Mouse (Mus musculus) heart, embryonic 14.5 days (tissue): ENCODE results near the gene Foxred1. TPM values are rescaled to one million over a fixed set of nuclear protein-coding genes. Genes with fewer than 3 reads are reported as not detected.

ENCODE experiments used
- ATAC-seq: fragments of 200-750 bp; cut with Nextera tagmentation; 2 replicates; pipeline ENCODE4 v1.8.0; 2017; ENCODE audit warnings: low read depth, moderate TSS enrichment; ENCODE audit not compliant: insufficient number of reproducible peaks, insufficient read depth, low FRiP score
- H3K27ac ChIP-seq, 2 experiments: fragments of 200-500 bp in 1 of 2; fragments of 300-500 bp in 1 of 2; sonication (generic) in 1 of 2; replicated peaks in 1 of 2; 2 replicates each; pipeline ENCODE4 v1.5.1; 2012 to 2014; ENCODE audit warnings: low read depth in 2 of 2, low read length in 2 of 2, control low read depth in 1 of 2, mild to moderate bottlenecking in 1 of 2, mixed read lengths in 1 of 2; ENCODE audit not compliant: control insufficient read depth in 1 of 2, insufficient read depth in 1 of 2
- H3K27me3 ChIP-seq: fragments of 300-500 bp; sonication (generic); 2 replicates; pipeline ENCODE4 v1.6.1; 2014; ENCODE audit warnings: mild to moderate bottlenecking, low read length, control low read depth; ENCODE audit not compliant: control insufficient read depth, insufficient read depth
- H3K36me3 ChIP-seq: fragments of 300-500 bp; sonication (generic); 2 replicates; pipeline ENCODE4 v1.6.1; 2014; ENCODE audit warnings: mild to moderate bottlenecking, control low read depth, low read length, mixed read lengths; ENCODE audit not compliant: control insufficient read depth, insufficient read depth
- H3K4me1 ChIP-seq, 2 experiments: fragments of 200-500 bp in 1 of 2; fragments of 300-500 bp in 1 of 2; sonication (generic) in 1 of 2; 2 replicates each; pipeline ENCODE4 v1.6.1; 2012 to 2014; ENCODE audit warnings: low read length in 2 of 2, control low read depth in 1 of 2, mixed read lengths in 1 of 2; ENCODE audit not compliant: control insufficient read depth in 2 of 2, insufficient read depth in 2 of 2
- H3K4me2 ChIP-seq: fragments of 300-500 bp; sonication (generic); 2 replicates; pipeline ENCODE4 v1.6.1; 2014; ENCODE audit warnings: mild to moderate bottlenecking, low read length
- H3K4me3 ChIP-seq, 2 experiments: fragments of 200-500 bp in 1 of 2; fragments of 300-500 bp in 1 of 2; sonication (generic) in 1 of 2; 2 replicates each; pipeline ENCODE4 v1.5.1; 2012 to 2014; ENCODE audit warnings: low read length in 2 of 2, mild to moderate bottlenecking in 2 of 2, control low read depth in 1 of 2, low read depth in 1 of 2, moderate library complexity in 1 of 2; ENCODE audit not compliant: control insufficient read depth in 1 of 2, insufficient read depth in 1 of 2
- H3K9ac ChIP-seq: fragments of 300-500 bp; sonication (generic); 2 replicates; pipeline ENCODE4 v1.6.1; 2014; ENCODE audit warnings: mild to moderate bottlenecking, low read length
- H3K9me3 ChIP-seq: fragments of 300-500 bp; sonication (generic); 2 replicates; pipeline ENCODE4 v1.6.1; 2016; ENCODE audit warnings: low read length, control low read depth; ENCODE audit not compliant: control insufficient read depth
- WGBS: fragments of 180-500 bp; shearing (Covaris S2); extraction: QIAGEN DNeasy Blood & Tissue Kit; methylation state at CpG from one replicate; pipeline ENCODE4 v1.1.7; 2014; 5-methylcytosine and 5-hydroxymethylcytosine counted together
- polyA plus RNA-seq: library from polyadenylated mRNA; unstranded; fragments of >200 nt; fragmentation: Nextera tagmentation; extraction: Ambion mirVana; gene quantifications from 2 replicates; pipeline ENCODE4 v1.2.1, GENCODE M21; 2014

Gene Foxred1
- polyA plus RNA-seq, 1 experiment from 2014 or later = 60.2 TPM

DNA sequence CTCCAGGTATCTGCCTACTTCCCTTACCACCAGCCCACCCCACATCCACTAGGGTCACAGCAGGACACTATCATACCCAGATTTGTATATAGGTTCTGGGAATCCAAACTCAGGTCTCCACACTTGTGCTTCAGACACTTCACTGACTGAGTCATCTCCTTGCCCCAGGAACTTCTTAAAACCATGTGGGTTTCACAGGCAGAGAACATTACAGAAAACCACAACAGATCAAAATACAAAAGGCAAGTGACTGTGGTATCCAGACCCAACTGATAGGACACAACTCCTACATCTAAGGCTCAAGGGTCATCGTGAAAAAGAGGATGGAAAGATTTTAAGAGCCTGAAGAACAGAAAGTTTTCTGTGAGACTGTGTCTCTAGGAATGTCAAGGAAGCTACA lies 37.5 kb downstream of the Foxred1 start:
- no peaks in the 10 kb centered on the region for H3K9me3 ChIP-seq
- H3K27ac ChIP-seq = no peak overlapping the region
- WGBS = 88% methylated on average over 1 of the region's 1 CpGs
- no peak for ATAC-seq
- peaks cover 20% of the 10 kb centered on the region for H3K36me3 ChIP-seq
- no peak overlapping the region for H3K4me3 ChIP-seq
- H3K4me1 ChIP-seq = peaks cover 0 to 7% of the 10 kb centered on the region in 2 experiments; a peak in 3 of 4 replicates
- no peaks in the 10 kb centered on the region for H3K27me3 ChIP-seq
- no peak overlapping the region for H3K4me2 ChIP-seq
- no peak overlapping the region for H3K9ac ChIP-seq

DNA sequence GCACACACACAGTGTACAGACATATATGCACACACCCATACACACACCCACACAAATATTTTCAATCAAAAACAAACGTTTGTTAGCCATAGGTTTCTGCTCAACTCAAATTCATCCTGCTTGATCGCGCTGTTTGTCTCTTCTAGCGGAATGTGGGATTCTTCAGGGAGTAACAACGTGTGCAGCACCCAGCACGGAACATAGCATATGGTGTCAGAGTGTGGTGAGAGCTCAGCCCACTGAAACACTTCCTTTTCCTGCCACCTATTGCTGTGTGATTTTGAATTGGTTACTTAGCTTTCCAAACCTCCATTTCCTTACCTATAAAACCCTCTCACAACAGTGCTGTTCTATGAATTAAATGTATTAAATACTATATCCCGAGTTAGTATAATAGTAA lies 40.8 kb downstream of the Foxred1 start:
- H3K36me3 ChIP-seq = peaks cover 20% of the 10 kb centered on the region
- H3K9ac ChIP-seq = no peak overlapping the region
- no peak overlapping the region for H3K27ac ChIP-seq
- no peak overlapping the region for H3K4me2 ChIP-seq
- H3K4me3 ChIP-seq = no peak overlapping the region
- 89% methylated on average over 7 of the region's 7 CpGs for WGBS
- peaks cover 0 to 6% of the 10 kb centered on the region in 2 experiments; a peak in 2 of 4 replicates for H3K4me1 ChIP-seq
- H3K9me3 ChIP-seq = no peaks in the 10 kb centered on the region
- ATAC-seq = no peak
- H3K27me3 ChIP-seq = no peaks in the 10 kb centered on the region

DNA sequence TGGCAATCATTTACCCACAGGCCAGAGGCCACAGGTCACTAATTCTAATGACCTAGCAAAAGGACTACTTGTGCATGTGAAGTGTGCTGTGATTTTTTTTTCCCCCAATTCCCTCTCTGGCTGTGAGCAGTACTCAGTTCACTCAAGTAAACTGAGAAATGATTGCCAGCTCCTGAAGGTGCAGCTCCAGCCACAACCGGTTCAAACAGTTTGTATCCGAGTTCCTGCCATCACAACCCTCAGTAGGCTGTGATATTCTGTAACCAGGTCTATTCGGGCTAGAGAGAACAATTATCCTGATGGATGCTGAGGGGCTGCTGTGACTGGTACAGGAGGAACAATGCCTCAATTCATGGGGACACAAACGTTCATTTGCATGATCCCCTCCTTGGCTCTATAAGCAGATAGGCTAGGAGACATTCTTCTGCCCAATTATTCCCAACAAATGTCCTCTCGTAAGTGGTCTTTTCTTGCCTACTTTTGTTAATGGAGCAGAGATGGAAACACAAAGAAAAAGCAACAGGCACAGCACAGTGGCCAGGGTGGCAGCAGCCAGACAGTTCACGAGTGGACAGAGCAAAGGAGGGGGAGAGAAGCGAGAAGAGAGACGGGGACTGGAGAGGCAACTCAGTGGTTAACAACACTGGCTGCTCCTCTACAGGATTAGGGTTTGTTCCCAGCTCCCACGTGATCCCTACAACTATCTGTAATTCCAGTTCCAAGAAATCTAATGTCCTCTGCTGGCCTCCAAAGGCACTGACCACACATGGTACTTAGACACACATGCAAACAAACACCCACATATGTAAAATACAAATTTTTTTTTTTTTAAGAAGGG lies 43.8 kb downstream of the Foxred1 start:
- Histone ChIP-seq H3K9ac (no peak overlapping the region), H3K9me3 (no peaks in the 10 kb centered on the region), H3K4me2 (no peak overlapping the region), H3K27ac (no peak overlapping the region), H3K4me3 (no peak overlapping the region), H3K4me1 (no peaks in the 10 kb centered on the region), H3K36me3 (peaks cover 32% of the 10 kb centered on the region), H3K27me3 (no peaks in the 10 kb centered on the region)
- ATAC-seq = no peak
- WGBS = 67% methylated on average over 9 of the region's 9 CpGs

DNA sequence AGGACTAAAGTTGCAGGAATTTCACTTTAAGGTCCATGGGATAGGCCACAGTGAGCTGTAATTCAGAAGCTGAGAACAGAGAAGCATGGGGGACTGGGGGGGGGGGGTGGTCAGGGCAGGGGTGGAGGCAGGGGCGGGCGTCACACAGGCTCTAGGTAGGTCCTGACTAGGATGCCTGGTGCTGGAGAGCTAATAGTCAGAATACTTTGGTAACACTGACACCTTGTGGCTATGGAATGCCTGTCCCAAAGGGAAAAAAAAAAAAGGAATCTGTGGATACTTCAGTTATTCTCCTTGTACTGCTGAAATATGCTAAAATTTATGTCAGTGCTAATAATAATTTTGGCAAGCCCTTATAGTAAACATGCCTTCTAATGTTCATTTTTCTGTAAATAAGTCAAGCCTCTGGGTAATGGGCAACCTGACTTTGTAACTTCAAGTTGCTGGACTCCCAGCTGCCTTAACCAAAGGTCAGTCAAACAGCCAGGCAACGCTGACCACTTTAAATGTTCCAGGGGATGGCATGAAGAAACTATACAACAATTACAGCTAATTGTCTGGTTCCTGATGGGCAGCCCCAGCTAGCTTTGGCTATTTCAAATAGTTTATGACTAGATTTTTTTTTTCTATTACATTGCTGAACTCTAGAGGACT lies 44.6 kb downstream of the Foxred1 start:
- no peak overlapping the region for H3K4me3 ChIP-seq
- H3K9me3 ChIP-seq = no peaks in the 10 kb centered on the region
- no peaks in the 10 kb centered on the region for H3K4me1 ChIP-seq
- H3K27ac ChIP-seq = no peak overlapping the region
- no peak overlapping the region for H3K4me2 ChIP-seq
- no peaks in the 10 kb centered on the region for H3K27me3 ChIP-seq
- H3K36me3 ChIP-seq = peaks cover 32% of the 10 kb centered on the region
- ATAC-seq = no peak
- WGBS = 24% methylated on average over 3 of the region's 3 CpGs
- no peak overlapping the region for H3K9ac ChIP-seq

DNA sequence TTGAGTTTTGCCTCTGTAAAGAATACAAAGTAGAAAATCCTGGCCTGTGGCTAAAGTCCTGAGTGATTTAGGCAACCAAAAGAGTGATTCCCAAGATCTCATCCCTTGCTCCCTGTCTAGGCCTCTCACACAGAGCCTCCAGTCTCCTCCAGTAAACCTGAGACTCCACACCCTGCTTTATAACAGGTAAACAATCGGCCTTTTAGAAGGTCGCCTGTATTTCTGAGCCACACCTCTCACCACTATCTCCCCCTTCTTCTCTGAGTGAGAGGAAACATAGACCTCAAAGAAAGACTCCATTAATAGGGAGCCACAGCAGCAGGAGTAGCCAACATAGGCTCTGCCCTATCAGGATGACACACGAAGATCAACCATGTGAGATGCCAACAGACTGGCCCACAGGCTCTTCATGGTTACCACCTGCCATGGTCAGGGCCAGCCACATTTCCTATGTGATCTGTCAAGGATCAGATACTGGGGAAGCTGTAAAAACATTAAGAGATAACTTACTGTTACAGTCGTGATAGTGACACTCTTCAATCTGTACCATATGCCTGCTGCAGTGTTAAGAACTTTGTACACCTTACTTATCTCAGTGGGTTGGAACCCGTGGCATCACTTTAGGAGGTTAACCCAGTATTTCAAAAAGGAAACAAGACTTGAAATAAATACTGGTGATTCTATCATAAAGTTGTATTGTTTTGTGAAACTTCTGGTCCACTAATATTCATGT lies 46.5 kb downstream of the Foxred1 start:
- H3K9me3 ChIP-seq = no peaks in the 10 kb centered on the region
- H3K4me2 ChIP-seq = no peak overlapping the region

DNA sequence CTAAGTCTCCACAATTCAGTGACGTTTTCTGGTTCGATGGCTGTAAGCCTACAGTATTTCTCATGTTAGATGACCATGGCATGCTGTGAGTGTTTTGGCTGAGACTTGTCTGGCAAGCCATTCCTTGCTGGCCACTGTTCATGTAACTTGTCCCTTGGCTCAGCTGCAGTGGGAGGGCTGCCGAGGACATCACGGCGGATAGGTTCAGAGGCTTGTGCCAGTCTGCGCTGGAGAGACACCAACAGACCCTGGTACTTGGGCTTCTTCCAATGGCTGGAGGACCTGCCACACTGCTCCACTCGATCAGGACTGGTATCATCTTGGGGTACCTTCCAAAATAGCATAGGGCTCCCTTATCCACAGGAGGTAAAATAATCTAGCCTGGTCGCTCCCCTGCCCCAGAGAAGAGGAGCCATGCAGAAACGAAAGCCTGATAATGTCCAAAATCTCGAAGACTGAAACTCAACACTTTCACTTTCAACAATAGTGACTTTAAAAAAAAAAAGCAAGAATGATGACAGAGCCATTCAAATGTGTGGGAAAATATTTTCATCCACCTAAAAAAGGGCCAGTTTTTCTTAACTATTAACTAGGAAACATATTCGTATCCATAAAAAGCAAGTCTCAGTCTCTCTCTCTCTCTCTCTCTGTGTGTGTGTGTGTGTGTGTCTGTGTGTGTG lies 47.7 kb downstream of the Foxred1 start:
- Histone ChIP-seq H3K4me3 (no peak overlapping the region), H3K4me2 (no peak overlapping the region), H3K36me3 (peaks cover 12% of the 10 kb centered on the region), H3K4me1 (no peaks in the 10 kb centered on the region), H3K27ac (no peak overlapping the region), H3K9ac (no peak overlapping the region), H3K9me3 (no peaks in the 10 kb centered on the region), H3K27me3 (no peaks in the 10 kb centered on the region)
- 77% methylated on average over 11 of the region's 11 CpGs for WGBS
- ATAC-seq = no peak

More for the DNA sequence above, 46.5 kb downstream of the Foxred1 start:
- H3K27ac ChIP-seq = no peak overlapping the region
- H3K4me3 ChIP-seq = no peak overlapping the region
- peaks cover 16% of the 10 kb centered on the region for H3K36me3 ChIP-seq
- H3K9ac ChIP-seq = no peak overlapping the region
- no peak for ATAC-seq
- H3K27me3 ChIP-seq = no peaks in the 10 kb centered on the region
- H3K4me1 ChIP-seq = no peaks in the 10 kb centered on the region
- WGBS = 70% methylated on average over 5 of the region's 5 CpGs

DNA sequence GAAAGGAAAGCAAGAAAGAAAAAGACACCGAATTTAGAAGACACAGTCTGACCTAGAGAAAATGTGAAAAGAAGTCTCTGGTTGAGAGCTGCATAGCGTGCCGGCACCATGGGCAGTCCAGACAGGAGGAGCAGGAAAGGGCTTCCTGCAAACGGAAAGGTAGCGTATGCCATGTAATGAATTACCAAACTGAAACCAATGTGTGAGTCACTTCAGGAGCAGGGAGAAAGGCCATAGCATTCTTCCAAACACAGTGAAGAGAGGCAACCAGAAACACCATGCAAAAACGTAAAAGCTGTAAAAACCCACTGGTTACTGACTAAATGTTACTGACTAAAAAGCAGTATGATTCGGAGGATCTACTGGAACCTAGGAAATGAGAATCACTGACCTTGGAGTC lies 49.1 kb downstream of the Foxred1 start:
- Histone ChIP-seq H3K9ac (no peak overlapping the region), H3K4me2 (no peak overlapping the region), H3K27me3 (no peaks in the 10 kb centered on the region), H3K4me1 (0 out of 4 replicates have a peak, but pooled peaks cover 0 to 3% of the 10 kb centered on the region in 2 experiments), H3K9me3 (no peaks in the 10 kb centered on the region), H3K4me3 (no peak overlapping the region), H3K36me3 (peaks cover 12% of the 10 kb centered on the region), H3K27ac (no peak overlapping the region)
- ATAC-seq = no peak
- 87% methylated on average over 7 of the region's 7 CpGs for WGBS
